Mouse (Mus musculus): ENCODE data around the gene Obox3. TPM values are rescaled to one million over a fixed set of nuclear protein-coding genes. Genes with fewer than 3 reads are reported as not detected.
"Not testable (repeated sequence)": the region's sequence is repeated elsewhere in the genome, so short reads cannot be mapped to it uniquely, and the experiment has no call there.

Gene Obox3
- not detected for total RNA-seq (2018; cell fraction: chromatin; rRNA removed)
- total RNA-seq (2018; cell fraction: cytosol; rRNA removed), result not detected
- not detected for total RNA-seq (2018; cell fraction: nucleus; rRNA removed)
- not detected in 3 replicates for polyA plus RNA-seq (2018)

- not testable (repeated sequence) for H3K79me2 ChIP-seq (ENCODE audit: inconsistent target); H3K4me3 ChIP-seq (ENCODE audit: inconsistent target); H3K27ac ChIP-seq; H3K36me3 ChIP-seq (ENCODE audit: inconsistent target)
- no CpG with 5 or more reads among the region's 1 CpGs for WGBS (ENCODE audit: missing documents)
Measured at GRCm38 (mm10) chr7:15639802-15640201, at the start of gene Obox3. TSS of gene Obox3 (minus strand) at chr7:15639902.

- not testable (repeated sequence) for H3K27ac ChIP-seq; H3K36me3 ChIP-seq (ENCODE audit: inconsistent target); H3K4me3 ChIP-seq (ENCODE audit: inconsistent target); H3K79me2 ChIP-seq (ENCODE audit: inconsistent target)
- 74% methylated on average over 5 of the region's 5 CpGs for WGBS (ENCODE audit: missing documents)
Measured at GRCm38 (mm10) chr7:15509411-15509810, 130.3 kb downstream of the Obox3 start.

Other genes starting within 250 kb of the Obox3 start
- not detected in 3 replicates for gene Obox5, start 110.2 kb upstream of the Obox3 start, polyA plus RNA-seq (2018)
- not detected in 3 replicates for gene Obox6, start 199.8 kb upstream of the Obox3 start, polyA plus RNA-seq (2018)
- gene Crx, start 240.1 kb upstream of the Obox3 start, polyA plus RNA-seq (2018), result not detected in 3 replicates
- not detected in 3 replicates for gene Crxos, start 242.7 kb upstream of the Obox3 start, polyA plus RNA-seq (2018)

Data from macrophage (primary cell).